Mouse (Mus musculus) megakaryocyte, embryonic 14.5 days (primary cell): Measurements from ENCODE around the gene Helt.

Experiments used
- FLI1 ChIP-seq: IDR thresholded peaks from 2 replicates; pipeline ENCODE4 v1.6.1; 2012; ENCODE audit warnings: low read length, inconsistent platforms, mixed read lengths
- GATA1 ChIP-seq: IDR thresholded peaks from 3 replicates; pipeline ENCODE4 v1.6.1; 2012; ENCODE audit warnings: mixed read lengths, low read length, inconsistent platforms, borderline replicate concordance

DNA sequence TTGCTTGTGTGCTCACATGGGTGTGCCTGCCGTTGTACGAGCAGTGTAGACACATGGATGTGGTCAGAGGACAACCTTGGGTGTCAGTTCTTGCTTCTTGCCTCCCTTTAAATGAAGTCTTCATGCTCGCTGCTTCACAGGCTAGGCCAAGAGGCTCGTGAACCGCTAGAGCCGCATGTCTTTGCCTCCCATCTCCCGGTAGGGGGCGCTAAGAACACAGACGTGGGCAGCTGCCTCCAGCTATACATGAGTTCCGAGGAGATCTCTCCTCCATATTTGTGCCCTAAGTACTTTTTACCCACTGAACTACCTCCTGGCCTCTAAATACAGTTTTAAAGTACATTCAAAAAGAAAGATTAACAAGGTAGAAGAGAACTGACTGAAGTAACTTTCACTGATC is 16.7 kb upstream of the Helt start:
- TF ChIP-seq GATA1 = no peak
- TF ChIP-seq FLI1 = no peak
